Mouse (Mus musculus): ENCODE data around the gene Tshr. TPM values are rescaled to one million over a fixed set of nuclear protein-coding genes. Genes with fewer than 3 reads are reported as not detected.

The Tshr gene
- polyA plus RNA-seq, 1 experiment from 2014 or later: 0.16 TPM

DNA sequence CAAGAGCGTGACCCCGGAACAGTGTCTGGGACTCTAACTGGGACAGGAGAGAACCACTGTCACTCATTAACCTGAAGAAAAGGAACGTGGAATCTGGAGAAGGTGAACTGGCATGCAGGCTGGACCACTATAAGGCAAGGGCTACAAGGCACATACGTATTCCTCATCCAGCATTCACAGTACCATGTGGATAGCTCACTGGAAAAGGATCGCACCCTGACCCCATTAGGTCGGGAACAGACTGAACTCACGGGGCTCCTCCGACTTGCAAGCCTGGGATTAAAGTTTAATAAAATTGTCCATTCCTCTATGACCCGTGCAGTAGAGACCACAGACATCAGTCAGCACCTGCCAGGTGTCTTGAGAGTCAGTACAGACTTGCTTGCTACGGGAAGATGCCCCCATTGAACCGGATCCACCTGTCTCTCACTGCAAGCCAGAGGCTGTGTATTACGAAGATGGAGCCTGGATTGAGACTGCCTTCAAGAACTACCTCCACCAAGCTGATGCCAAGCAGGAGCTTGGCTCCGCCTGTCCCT is 97.9 kb downstream of the Tshr start:
- no peaks in the 10 kb centered on the region for H3K9me3 ChIP-seq (ENCODE audit: control insufficient read depth, low read length)
- no peak overlapping the region for H3K27ac ChIP-seq (replicated peaks; ENCODE audit: low read depth, low read length)
- H3K4me1 ChIP-seq (ENCODE audit: control insufficient read depth, insufficient read depth, low read length): no peaks in the 10 kb centered on the region
- no peak overlapping the region for H3K4me2 ChIP-seq (ENCODE audit: low read length)
- no peaks in the 10 kb centered on the region for H3K27me3 ChIP-seq (ENCODE audit: control insufficient read depth, insufficient read depth, low read length)
- no peak overlapping the region for H3K4me3 ChIP-seq (replicated peaks; ENCODE audit: low read depth, low read length)
- no peak for ATAC-seq (ENCODE audit: low FRiP score, low TSS enrichment)
- no peaks in the 10 kb centered on the region for H3K36me3 ChIP-seq (ENCODE audit: control insufficient read depth, insufficient read depth, low read length)
- H3K9ac ChIP-seq (replicated peaks; ENCODE audit: low read length): no peak overlapping the region
- WGBS: 88% methylated on average over 13 of the region's 13 CpGs
- no peak for DNase-seq

- H3K9me3 ChIP-seq (ENCODE audit: control insufficient read depth, low read length): no peaks in the 10 kb centered on the region
- DNase-seq (no peak), ATAC-seq (ENCODE audit: low FRiP score, low TSS enrichment) (no peak)
- H3K9ac ChIP-seq (replicated peaks; ENCODE audit: low read length): no peak overlapping the region
- WGBS: 93% methylated on average over 4 of the region's 4 CpGs
- H3K36me3 ChIP-seq (ENCODE audit: control insufficient read depth, insufficient read depth, low read length): no peaks in the 10 kb centered on the region
- H3K27me3 ChIP-seq (ENCODE audit: control insufficient read depth, insufficient read depth, low read length): no peaks in the 10 kb centered on the region
- no peak overlapping the region for H3K4me3 ChIP-seq (replicated peaks; ENCODE audit: low read depth, low read length)
- H3K4me2 ChIP-seq (ENCODE audit: low read length): no peak overlapping the region
- H3K4me1 ChIP-seq (ENCODE audit: control insufficient read depth, insufficient read depth, low read length): no peaks in the 10 kb centered on the region
- no peak overlapping the region for H3K27ac ChIP-seq (replicated peaks; ENCODE audit: low read depth, low read length)
Measured at GRCm38 (mm10) chr12:91486342-91486741, 102.0 kb downstream of the Tshr start.

DNA sequence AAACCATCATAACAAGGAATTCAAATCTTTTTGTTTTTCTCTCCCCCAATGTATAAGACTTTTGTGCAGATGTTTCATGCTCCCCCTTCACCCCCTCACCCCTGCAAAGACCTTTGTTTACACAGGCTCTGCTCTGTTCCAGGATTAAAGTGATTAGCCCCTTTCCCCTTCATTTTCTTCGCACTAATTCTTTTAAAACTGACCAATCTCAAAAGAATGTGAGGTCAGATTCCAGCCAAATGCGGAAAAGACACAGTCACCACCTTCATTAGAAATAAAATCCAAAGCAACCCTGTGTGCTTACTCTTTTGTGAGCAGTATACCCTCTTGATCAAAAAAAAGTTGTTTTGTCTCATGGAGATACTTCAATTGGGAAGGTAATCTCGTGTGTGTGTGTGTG is 104.0 kb downstream of the Tshr start:
- Histone ChIP-seq H3K9me3 (ENCODE audit: control insufficient read depth, low read length) (no peaks in the 10 kb centered on the region), H3K9ac (replicated peaks; ENCODE audit: low read length) (no peak overlapping the region), H3K4me1 (ENCODE audit: control insufficient read depth, insufficient read depth, low read length) (no peaks in the 10 kb centered on the region), H3K27ac (replicated peaks; ENCODE audit: low read depth, low read length) (no peak overlapping the region), H3K27me3 (ENCODE audit: control insufficient read depth, insufficient read depth, low read length) (no peaks in the 10 kb centered on the region), H3K4me2 (ENCODE audit: low read length) (no peak overlapping the region), H3K36me3 (ENCODE audit: control insufficient read depth, insufficient read depth, low read length) (no peaks in the 10 kb centered on the region), H3K4me3 (replicated peaks; ENCODE audit: low read depth, low read length) (no peak overlapping the region)
- DNase-seq: no peak
- no peak for ATAC-seq (ENCODE audit: low FRiP score, low TSS enrichment)
- 31% methylated on average over 3 of the region's 3 CpGs for WGBS

DNA sequence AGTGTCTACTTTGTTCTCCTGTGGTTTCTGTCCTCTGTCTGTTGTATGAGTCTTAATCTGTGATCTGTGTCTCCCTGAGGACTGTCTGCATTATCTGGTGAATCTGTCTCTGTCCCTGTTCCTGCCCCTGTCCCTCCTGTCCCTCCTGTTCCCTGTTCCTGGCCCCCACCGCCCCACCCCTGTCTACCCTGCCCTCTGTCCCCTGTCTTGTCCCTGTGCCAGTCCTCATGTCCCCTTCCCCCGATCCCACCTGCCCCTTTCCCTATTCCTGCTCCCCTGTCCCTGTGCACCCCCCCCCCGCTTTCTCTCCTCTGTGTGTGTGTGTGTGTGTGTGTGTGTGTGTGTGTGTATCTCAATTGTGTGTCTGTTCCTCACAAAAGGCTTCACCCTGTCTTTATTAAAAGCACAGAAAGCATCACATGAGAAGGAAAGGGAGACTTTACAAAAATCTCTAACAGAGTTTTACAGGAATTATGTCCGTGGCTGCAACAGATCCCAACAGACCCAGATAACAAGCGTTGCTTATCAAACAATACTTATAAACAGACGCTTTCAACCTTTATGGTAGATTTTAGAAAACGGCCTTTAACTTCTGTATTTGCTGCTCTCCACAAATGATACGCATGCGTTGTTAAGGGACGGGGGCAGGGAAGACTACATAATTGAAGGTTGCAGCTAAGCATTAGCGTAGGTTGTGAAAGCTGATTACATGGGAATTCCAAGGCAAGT is 111.3 kb downstream of the Tshr start:
- H3K4me1 ChIP-seq (ENCODE audit: control insufficient read depth, insufficient read depth, low read length): 0 out of 2 replicates have a peak, but pooled peaks cover 4% of the 10 kb centered on the region
- H3K36me3 ChIP-seq (ENCODE audit: control insufficient read depth, insufficient read depth, low read length): no peaks in the 10 kb centered on the region
- no peak for ATAC-seq (ENCODE audit: low FRiP score, low TSS enrichment)
- H3K4me2 ChIP-seq (ENCODE audit: low read length): peak overlapping the region; percentile 16
- no peaks in the 10 kb centered on the region for H3K27me3 ChIP-seq (ENCODE audit: control insufficient read depth, insufficient read depth, low read length)
- peak; percentile 47 for DNase-seq
- H3K9me3 ChIP-seq (ENCODE audit: control insufficient read depth, low read length): no peaks in the 10 kb centered on the region
- no peak overlapping the region for H3K27ac ChIP-seq (replicated peaks; ENCODE audit: low read depth, low read length)
- 41% methylated on average over 11 of the region's 11 CpGs for WGBS
- no peak overlapping the region for H3K4me3 ChIP-seq (replicated peaks; ENCODE audit: low read depth, low read length)
- H3K9ac ChIP-seq (replicated peaks; ENCODE audit: low read length): no peak overlapping the region

DNA sequence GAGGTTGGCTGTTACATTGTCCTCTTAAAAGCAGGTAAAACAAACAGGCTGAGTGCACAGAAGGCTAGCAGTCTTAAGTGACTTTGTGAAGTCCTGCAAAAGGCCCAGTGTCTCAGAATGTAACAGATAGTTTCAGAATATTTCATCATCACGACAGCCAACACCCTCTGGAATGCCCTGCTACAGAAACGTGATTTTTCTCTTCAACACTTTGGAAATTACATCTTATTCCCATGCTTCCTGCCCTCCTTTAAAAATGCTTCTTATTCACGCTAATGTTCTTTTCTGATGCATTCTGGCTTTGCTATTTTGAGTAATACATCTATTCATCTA is 111.8 kb downstream of the Tshr start:
- no peak for ATAC-seq (ENCODE audit: low FRiP score, low TSS enrichment)

DNA sequence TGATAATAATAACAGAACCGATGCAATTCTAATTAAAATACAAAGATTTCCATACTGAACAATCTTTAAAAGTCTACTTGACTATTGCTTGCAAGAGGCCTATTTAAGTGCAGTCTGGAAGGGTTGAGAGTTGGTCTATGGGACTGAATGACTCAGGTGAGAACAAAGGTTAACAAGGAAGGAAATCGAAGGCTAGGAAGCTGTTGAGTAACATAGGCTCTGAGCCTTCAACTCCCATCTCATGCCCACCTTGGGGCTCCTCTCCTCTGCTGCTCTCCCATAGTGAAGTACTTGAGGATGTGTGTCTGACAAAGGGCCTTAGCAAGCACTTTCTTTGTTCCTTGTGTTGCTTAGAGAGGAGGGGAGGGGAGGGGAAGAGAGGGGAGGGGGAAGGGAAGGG is 116.1 kb downstream of the Tshr start:
- no peaks in the 10 kb centered on the region for H3K27me3 ChIP-seq (ENCODE audit: control insufficient read depth, insufficient read depth, low read length)
- H3K9me3 ChIP-seq (ENCODE audit: control insufficient read depth, low read length): no peaks in the 10 kb centered on the region
- no peaks in the 10 kb centered on the region for H3K36me3 ChIP-seq (ENCODE audit: control insufficient read depth, insufficient read depth, low read length)
- no peak for ATAC-seq (ENCODE audit: low FRiP score, low TSS enrichment)
- no peak overlapping the region for H3K4me3 ChIP-seq (replicated peaks; ENCODE audit: low read depth, low read length)
- H3K9ac ChIP-seq (replicated peaks; ENCODE audit: low read length): no peak overlapping the region
- DNase-seq: no peak
- H3K4me1 ChIP-seq (ENCODE audit: control insufficient read depth, insufficient read depth, low read length): 0 out of 2 replicates have a peak, but pooled peaks cover 2% of the 10 kb centered on the region
- H3K4me2 ChIP-seq (ENCODE audit: low read length): no peak overlapping the region
- no peak overlapping the region for H3K27ac ChIP-seq (replicated peaks; ENCODE audit: low read depth, low read length)
- WGBS: 87% methylated on average over 2 of the region's 2 CpGs

More for the DNA sequence above, 111.8 kb downstream of the Tshr start:
- Histone ChIP-seq H3K9me3 (ENCODE audit: control insufficient read depth, low read length) (no peaks in the 10 kb centered on the region), H3K36me3 (ENCODE audit: control insufficient read depth, insufficient read depth, low read length) (no peaks in the 10 kb centered on the region), H3K27me3 (ENCODE audit: control insufficient read depth, insufficient read depth, low read length) (no peaks in the 10 kb centered on the region), H3K27ac (replicated peaks; ENCODE audit: low read depth, low read length) (no peak overlapping the region), H3K4me1 (ENCODE audit: control insufficient read depth, insufficient read depth, low read length) (0 out of 2 replicates have a peak, but pooled peaks cover 4% of the 10 kb centered on the region), H3K4me3 (replicated peaks; ENCODE audit: low read depth, low read length) (no peak overlapping the region), H3K4me2 (ENCODE audit: low read length) (peak overlapping the region; percentile 16), H3K9ac (replicated peaks; ENCODE audit: low read length) (no peak overlapping the region)
- no peak for DNase-seq
- WGBS: 41% methylated on average over 3 of the region's 3 CpGs

DNA sequence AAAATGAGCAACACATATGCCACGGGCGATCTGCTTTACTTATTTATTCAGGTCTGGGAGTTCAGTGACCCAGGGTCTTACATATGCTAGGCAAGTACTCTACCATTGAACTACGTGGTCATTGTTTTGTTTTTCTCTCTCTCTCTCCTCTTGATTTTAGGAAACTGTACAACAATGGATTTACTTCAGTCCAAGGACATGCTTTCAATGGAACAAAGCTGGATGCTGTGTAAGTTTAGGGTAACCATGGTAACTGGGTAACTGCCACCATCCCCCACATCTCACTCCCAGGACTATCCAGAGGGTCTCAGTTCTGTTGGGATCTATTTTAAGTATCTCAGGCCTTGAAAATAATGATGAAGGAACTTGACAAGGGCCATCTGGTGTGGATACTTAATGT is 127.4 kb downstream of the Tshr start:
- H3K4me2 ChIP-seq (ENCODE audit: low read length): no peak overlapping the region

GRCm38 (mm10) chr12:91513980-91514379 is 129.6 kb downstream of the Tshr start:
- no peak for ATAC-seq (ENCODE audit: low FRiP score, low TSS enrichment)
- 74% methylated on average over 6 of the region's 6 CpGs for WGBS

More for the DNA sequence above, 127.4 kb downstream of the Tshr start:
- Histone ChIP-seq H3K27me3 (ENCODE audit: control insufficient read depth, insufficient read depth, low read length) (no peaks in the 10 kb centered on the region), H3K36me3 (ENCODE audit: control insufficient read depth, insufficient read depth, low read length) (no peaks in the 10 kb centered on the region), H3K27ac (replicated peaks; ENCODE audit: low read depth, low read length) (no peak overlapping the region), H3K4me3 (replicated peaks; ENCODE audit: low read depth, low read length) (no peak overlapping the region), H3K9ac (replicated peaks; ENCODE audit: low read length) (no peak overlapping the region), H3K4me1 (ENCODE audit: control insufficient read depth, insufficient read depth, low read length) (peaks cover 6% of the 10 kb centered on the region; the same call in 1 of the 2 replicates), H3K9me3 (ENCODE audit: control insufficient read depth, low read length) (no peaks in the 10 kb centered on the region)
- ATAC-seq (ENCODE audit: low FRiP score, low TSS enrichment): no peak
- peak; percentile 46 for DNase-seq
- WGBS: 19% methylated on average over 3 of the region's 3 CpGs

DNA sequence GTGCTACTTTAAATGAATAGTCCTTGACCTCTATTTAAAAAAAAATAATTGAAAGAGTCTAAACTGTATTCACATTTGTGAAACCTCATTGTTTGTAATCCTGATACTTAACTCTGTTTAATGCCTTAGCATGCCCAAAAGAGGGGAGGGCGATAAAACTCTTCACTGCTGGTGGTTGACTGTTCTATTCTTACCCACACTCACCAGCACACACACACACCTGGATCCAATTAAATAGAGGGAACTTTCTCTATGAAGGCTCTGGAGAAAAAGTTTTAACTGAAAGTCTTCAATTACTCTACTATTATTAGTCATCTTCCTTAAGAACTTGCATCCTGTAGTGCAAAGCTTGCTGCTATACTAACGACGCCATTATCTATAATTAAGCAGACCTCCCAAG is 133.4 kb downstream of the Tshr start:
- H3K4me1 ChIP-seq (ENCODE audit: control insufficient read depth, insufficient read depth, low read length): peaks cover 6% of the 10 kb centered on the region; the same call in 1 of the 2 replicates
- ATAC-seq (ENCODE audit: low FRiP score, low TSS enrichment) (no peak), DNase-seq (no peak)
- WGBS: 79% methylated on average over 3 of the region's 3 CpGs
- no peaks in the 10 kb centered on the region for H3K27me3 ChIP-seq (ENCODE audit: control insufficient read depth, insufficient read depth, low read length)
- no peak overlapping the region for H3K4me2 ChIP-seq (ENCODE audit: low read length)
- H3K4me3 ChIP-seq (replicated peaks; ENCODE audit: low read depth, low read length): no peak overlapping the region
- no peak overlapping the region for H3K27ac ChIP-seq (replicated peaks; ENCODE audit: low read depth, low read length)
- no peaks in the 10 kb centered on the region for H3K9me3 ChIP-seq (ENCODE audit: control insufficient read depth, low read length)
- no peak overlapping the region for H3K9ac ChIP-seq (replicated peaks; ENCODE audit: low read length)
- no peaks in the 10 kb centered on the region for H3K36me3 ChIP-seq (ENCODE audit: control insufficient read depth, insufficient read depth, low read length)

More at GRCm38 (mm10) chr12:91513980-91514379, 129.6 kb downstream of the Tshr start:
- H3K36me3 ChIP-seq (ENCODE audit: control insufficient read depth, insufficient read depth, low read length): no peaks in the 10 kb centered on the region
- H3K4me3 ChIP-seq (replicated peaks; ENCODE audit: low read depth, low read length): no peak overlapping the region
- no peak for DNase-seq
- no peak overlapping the region for H3K4me2 ChIP-seq (ENCODE audit: low read length)
- H3K9me3 ChIP-seq (ENCODE audit: control insufficient read depth, low read length): no peaks in the 10 kb centered on the region
- no peak overlapping the region for H3K27ac ChIP-seq (replicated peaks; ENCODE audit: low read depth, low read length)
- H3K27me3 ChIP-seq (ENCODE audit: control insufficient read depth, insufficient read depth, low read length): no peaks in the 10 kb centered on the region
- H3K4me1 ChIP-seq (ENCODE audit: control insufficient read depth, insufficient read depth, low read length): peaks cover 6% of the 10 kb centered on the region; the same call in 1 of the 2 replicates
- no peak overlapping the region for H3K9ac ChIP-seq (replicated peaks; ENCODE audit: low read length)
